Mouse (Mus musculus) liver, postnatal 0 days (tissue): ENCODE measurements around the gene Tmprss12.

Experiments
- CTCF ChIP-seq: sonication (generic); IDR thresholded peaks from 2 replicates; pipeline ENCODE4 v1.5.1; 2016; ENCODE audit warnings: antibody characterized with exemption, low read depth
- EP300 ChIP-seq: IDR thresholded peaks from 2 replicates; pipeline ENCODE4 v1.6.1; 2016; ENCODE audit warnings: antibody characterized with exemption, low read depth, mild to moderate bottlenecking

DNA sequence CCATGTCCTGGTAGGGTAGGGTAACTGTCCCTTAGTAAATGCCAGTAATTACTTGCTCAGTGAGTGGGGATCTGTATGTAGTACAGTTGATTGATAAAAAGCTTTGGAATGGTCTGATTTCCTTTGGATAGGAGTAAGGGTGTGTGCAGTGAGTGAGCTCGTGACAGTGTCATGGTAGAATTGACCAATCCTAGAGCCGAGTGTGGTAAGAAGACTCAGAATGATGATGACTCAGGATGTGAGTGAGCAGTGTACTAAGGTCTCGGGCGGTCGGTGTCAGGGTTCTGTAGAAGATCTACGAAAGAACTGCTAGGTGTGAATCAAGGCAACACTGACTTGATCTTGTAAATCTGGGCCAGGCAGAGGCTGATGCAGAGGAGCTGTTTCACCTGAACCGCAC is 34.7 kb upstream of the Tmprss12 start:
- no peak for TF ChIP-seq CTCF
- TF ChIP-seq EP300: no peak
